Mouse (Mus musculus): ENCODE results near the gene Slc35g2. TPM values are rescaled to one million over a fixed set of nuclear protein-coding genes. Genes with fewer than 3 reads are reported as not detected.

Slc35g2 gene
- polyA plus RNA-seq, 1 experiment from 2014 or later: 7.4 TPM

GRCm38 (mm10) chr9:100596317-100596716 is 25.4 kb upstream of the Slc35g2 start:
- ATAC-seq (ENCODE audit: insufficient read depth, low FRiP score, low TSS enrichment) (no peak), DNase-seq (ENCODE audit: low spot score) (no peak)
- Histone ChIP-seq H3K9me3 (ENCODE audit: control insufficient read depth, low read length) (no peaks in the 10 kb centered on the region), H3K4me3 (ENCODE audit: low read depth, low read length) (no peak overlapping the region), H3K4me2 (ENCODE audit: low read depth) (no peak overlapping the region), H3K4me1 (ENCODE audit: control insufficient read depth, insufficient read depth, low read length) (no peaks in the 10 kb centered on the region), H3K27me3 (ENCODE audit: control insufficient read depth, insufficient read depth, low read length) (no peaks in the 10 kb centered on the region), H3K9ac (ENCODE audit: low read length) (no peak overlapping the region), H3K27ac (ENCODE audit: low read depth, low read length) (no peak overlapping the region), H3K36me3 (ENCODE audit: control insufficient read depth, insufficient read depth, low read length) (no peaks in the 10 kb centered on the region)
- WGBS: 81% methylated on average over 8 of the region's 8 CpGs

GRCm38 (mm10) chr9:100590462-100590861 is 19.6 kb upstream of the Slc35g2 start:
- Histone ChIP-seq H3K9me3 (ENCODE audit: control insufficient read depth, low read length) (no peaks in the 10 kb centered on the region), H3K4me1 (ENCODE audit: control insufficient read depth, insufficient read depth, low read length) (no peaks in the 10 kb centered on the region), H3K4me2 (ENCODE audit: low read depth) (no peak overlapping the region), H3K9ac (ENCODE audit: low read length) (no peak overlapping the region), H3K27me3 (ENCODE audit: control insufficient read depth, insufficient read depth, low read length) (no peaks in the 10 kb centered on the region), H3K27ac (ENCODE audit: low read depth, low read length) (no peak overlapping the region), H3K4me3 (ENCODE audit: low read depth, low read length) (no peak overlapping the region), H3K36me3 (ENCODE audit: control insufficient read depth, insufficient read depth, low read length) (no peaks in the 10 kb centered on the region)
- ATAC-seq (ENCODE audit: insufficient read depth, low FRiP score, low TSS enrichment) (no peak), DNase-seq (ENCODE audit: low spot score) (no peak)
- WGBS: 73% methylated on average over 4 of the region's 4 CpGs

GRCm38 (mm10) chr9:100584031-100584430 is 13.1 kb upstream of the Slc35g2 start:
- Histone ChIP-seq H3K4me3 (ENCODE audit: low read depth, low read length) (no peak overlapping the region), H3K4me1 (ENCODE audit: control insufficient read depth, insufficient read depth, low read length) (peaks cover 5% of the 10 kb centered on the region; the same call in 1 of the 2 replicates), H3K27ac (ENCODE audit: low read depth, low read length) (no peak overlapping the region), H3K27me3 (ENCODE audit: control insufficient read depth, insufficient read depth, low read length) (no peaks in the 10 kb centered on the region), H3K4me2 (ENCODE audit: low read depth) (no peak overlapping the region), H3K9me3 (ENCODE audit: control insufficient read depth, low read length) (no peaks in the 10 kb centered on the region), H3K9ac (ENCODE audit: low read length) (no peak overlapping the region), H3K36me3 (ENCODE audit: control insufficient read depth, insufficient read depth, low read length) (no peaks in the 10 kb centered on the region)
- DNase-seq (ENCODE audit: low spot score) (no peak), ATAC-seq (ENCODE audit: insufficient read depth, low FRiP score, low TSS enrichment) (no peak)
- WGBS: 90% methylated on average over 4 of the region's 4 CpGs

- Histone ChIP-seq H3K27me3 (ENCODE audit: control insufficient read depth, insufficient read depth, low read length) (no peaks in the 10 kb centered on the region), H3K9me3 (ENCODE audit: control insufficient read depth, low read length) (no peaks in the 10 kb centered on the region), H3K4me2 (ENCODE audit: low read depth) (no peak overlapping the region), H3K9ac (ENCODE audit: low read length) (no peak overlapping the region), H3K27ac (ENCODE audit: low read depth, low read length) (no peak overlapping the region), H3K36me3 (ENCODE audit: control insufficient read depth, insufficient read depth, low read length) (no peaks in the 10 kb centered on the region), H3K4me1 (ENCODE audit: control insufficient read depth, insufficient read depth, low read length) (peaks cover 5% of the 10 kb centered on the region; the same call in 1 of the 2 replicates), H3K4me3 (ENCODE audit: low read depth, low read length) (no peak overlapping the region)
- DNase-seq (ENCODE audit: low spot score) (no peak), ATAC-seq (ENCODE audit: insufficient read depth, low FRiP score, low TSS enrichment) (no peak)
- WGBS: 81% methylated on average over 13 of the region's 13 CpGs
Measured at GRCm38 (mm10) chr9:100582883-100583575, 12.1 kb upstream of the Slc35g2 start.

- H3K27me3 ChIP-seq (ENCODE audit: control insufficient read depth, insufficient read depth, low read length): no peaks in the 10 kb centered on the region
- ATAC-seq (ENCODE audit: insufficient read depth, low FRiP score, low TSS enrichment) (peak; percentile 38), DNase-seq (ENCODE audit: low spot score) (peak; percentile 59)
- H3K4me3 ChIP-seq (ENCODE audit: low read depth, low read length): no peak overlapping the region
- H3K36me3 ChIP-seq (ENCODE audit: control insufficient read depth, insufficient read depth, low read length): no peaks in the 10 kb centered on the region
- H3K4me2 ChIP-seq (ENCODE audit: low read depth): no peak overlapping the region
- peaks cover 5% of the 10 kb centered on the region; the same call in 1 of the 2 replicates for H3K4me1 ChIP-seq (ENCODE audit: control insufficient read depth, insufficient read depth, low read length)
- WGBS: 29% methylated on average over 13 of the region's 13 CpGs
- H3K9me3 ChIP-seq (ENCODE audit: control insufficient read depth, low read length): no peaks in the 10 kb centered on the region
- H3K9ac ChIP-seq (ENCODE audit: low read length): no peak overlapping the region
- no peak overlapping the region for H3K27ac ChIP-seq (ENCODE audit: low read depth, low read length)
Measured at GRCm38 (mm10) chr9:100581543-100582492, 10.9 kb upstream of the Slc35g2 start.

GRCm38 (mm10) chr9:100580196-100580740 is 9.4 kb upstream of the Slc35g2 start:
- no peak for DNase-seq (ENCODE audit: low spot score)
- H3K27ac ChIP-seq (ENCODE audit: low read depth, low read length): no peak overlapping the region
- WGBS: 70% methylated on average over 20 of the region's 20 CpGs

GRCm38 (mm10) chr9:100573942-100574341 is 3.1 kb upstream of the Slc35g2 start:
- ATAC-seq (ENCODE audit: insufficient read depth, low FRiP score, low TSS enrichment) (no peak), DNase-seq (ENCODE audit: low spot score) (no peak)
- Histone ChIP-seq H3K27ac (ENCODE audit: low read depth, low read length) (no peak overlapping the region), H3K4me3 (ENCODE audit: low read depth, low read length) (no peak overlapping the region), H3K9ac (ENCODE audit: low read length) (no peak overlapping the region), H3K36me3 (ENCODE audit: control insufficient read depth, insufficient read depth, low read length) (no peaks in the 10 kb centered on the region), H3K27me3 (ENCODE audit: control insufficient read depth, insufficient read depth, low read length) (no peaks in the 10 kb centered on the region), H3K4me2 (ENCODE audit: low read depth) (no peak overlapping the region), H3K4me1 (ENCODE audit: control insufficient read depth, insufficient read depth, low read length) (0 out of 2 replicates have a peak, but pooled peaks cover 2% of the 10 kb centered on the region), H3K9me3 (ENCODE audit: control insufficient read depth, low read length) (no peaks in the 10 kb centered on the region)
- 70% methylated on average over 5 of the region's 5 CpGs for WGBS

More at GRCm38 (mm10) chr9:100580196-100580740, 9.4 kb upstream of the Slc35g2 start:
- H3K4me2 ChIP-seq (ENCODE audit: low read depth): no peak overlapping the region
- H3K4me1 ChIP-seq (ENCODE audit: control insufficient read depth, insufficient read depth, low read length): peaks cover 5% of the 10 kb centered on the region; the same call in 1 of the 2 replicates
- ATAC-seq (ENCODE audit: insufficient read depth, low FRiP score, low TSS enrichment): no peak
- no peak overlapping the region for H3K9ac ChIP-seq (ENCODE audit: low read length)
- no peaks in the 10 kb centered on the region for H3K36me3 ChIP-seq (ENCODE audit: control insufficient read depth, insufficient read depth, low read length)
- H3K9me3 ChIP-seq (ENCODE audit: control insufficient read depth, low read length): no peaks in the 10 kb centered on the region
- H3K4me3 ChIP-seq (ENCODE audit: low read depth, low read length): no peak overlapping the region
- no peaks in the 10 kb centered on the region for H3K27me3 ChIP-seq (ENCODE audit: control insufficient read depth, insufficient read depth, low read length)

GRCm38 (mm10) chr9:100573300-100573699 is 2.4 kb upstream of the Slc35g2 start:
- 78% methylated on average over 2 of the region's 2 CpGs for WGBS
- H3K4me1 ChIP-seq (ENCODE audit: control insufficient read depth, insufficient read depth, low read length): 0 out of 2 replicates have a peak, but pooled peaks cover 2% of the 10 kb centered on the region
- H3K27ac ChIP-seq (ENCODE audit: low read depth, low read length): no peak overlapping the region
- no peaks in the 10 kb centered on the region for H3K36me3 ChIP-seq (ENCODE audit: control insufficient read depth, insufficient read depth, low read length)
- ATAC-seq (ENCODE audit: insufficient read depth, low FRiP score, low TSS enrichment) (no peak), DNase-seq (ENCODE audit: low spot score) (no peak)
- no peak overlapping the region for H3K9ac ChIP-seq (ENCODE audit: low read length)
- no peaks in the 10 kb centered on the region for H3K27me3 ChIP-seq (ENCODE audit: control insufficient read depth, insufficient read depth, low read length)
- H3K9me3 ChIP-seq (ENCODE audit: control insufficient read depth, low read length): no peaks in the 10 kb centered on the region
- H3K4me2 ChIP-seq (ENCODE audit: low read depth): no peak overlapping the region
- H3K4me3 ChIP-seq (ENCODE audit: low read depth, low read length): no peak overlapping the region

All from neural tube, embryonic 11.5 days (tissue).